Mouse (Mus musculus): ENCODE data around the gene Vmn1r204. TPM values are rescaled to one million over a fixed set of nuclear protein-coding genes. Genes with fewer than 3 reads are reported as not detected.
"Not testable (repeated sequence)": the region's sequence is repeated elsewhere in the genome, so short reads cannot be mapped to it uniquely, and the experiment has no call there.

Vmn1r204 gene
- not detected in 2 replicates for polyA plus RNA-seq (2014; fragmentation: Nextera tagmentation; extraction: Ambion mirVana)

GRCm38 (mm10) chr13:22552898-22553297, at the start of gene Vmn1r204:
Gene Vmn1r204 (plus strand): TSS chr13:22553198.
- not testable (repeated sequence) for H3K36me3 ChIP-seq (ENCODE audit: control insufficient read depth, insufficient read depth, low read length); H3K9ac ChIP-seq (ENCODE audit: low read length); H3K27me3 ChIP-seq (ENCODE audit: control insufficient read depth, insufficient read depth, low read length); H3K4me1 ChIP-seq (ENCODE audit: control insufficient read depth, insufficient read depth, low read length); DNase-seq (ENCODE audit: low spot score, missing footprints); H3K27ac ChIP-seq (ENCODE audit: low read depth, low read length); H3K4me2 ChIP-seq; H3K4me3 ChIP-seq (ENCODE audit: low read depth, low read length); H3K9me3 ChIP-seq (ENCODE audit: control insufficient read depth, low read length); ATAC-seq (ENCODE audit: low FRiP score)
- WGBS = 69% methylated on average over 1 of the region's 1 CpGs

GRCm38 (mm10) chr13:22505281-22505680, 47.7 kb upstream of the Vmn1r204 start, which contains the start of gene Vmn1r202:
Gene Vmn1r202 (minus strand): TSS chr13:22505381.
- no peak within 1 kb of the TSS for H3K4me3 ChIP-seq (ENCODE audit: low read depth, low read length)
- H3K27me3 ChIP-seq (ENCODE audit: control insufficient read depth, insufficient read depth, low read length) = no peaks in the 10 kb centered on the region
- H3K27ac ChIP-seq (ENCODE audit: low read depth, low read length) = no peak within 1 kb of the TSS
- H3K4me2 ChIP-seq = no peak within 1 kb of the TSS
- H3K4me1 ChIP-seq (ENCODE audit: control insufficient read depth, insufficient read depth, low read length) = no peaks in the 10 kb centered on the region
- no peaks in the 10 kb centered on the region for H3K9me3 ChIP-seq (ENCODE audit: control insufficient read depth, low read length)
- H3K9ac ChIP-seq (ENCODE audit: low read length) = no peak within 1 kb of the TSS
- ATAC-seq (ENCODE audit: low FRiP score) (no peak), DNase-seq (ENCODE audit: low spot score, missing footprints) (no peak)
- H3K36me3 ChIP-seq (ENCODE audit: control insufficient read depth, insufficient read depth, low read length) = no peaks in the 10 kb centered on the region

- no peak within 1 kb of the TSS for H3K27ac ChIP-seq (ENCODE audit: low read depth, low read length)
- no peak within 1 kb of the TSS for H3K9ac ChIP-seq (ENCODE audit: low read length)
- ATAC-seq (ENCODE audit: low FRiP score) (no peak), DNase-seq (ENCODE audit: low spot score, missing footprints) (no peak)
- no peaks in the 10 kb centered on the region for H3K9me3 ChIP-seq (ENCODE audit: control insufficient read depth, low read length)
- H3K36me3 ChIP-seq (ENCODE audit: control insufficient read depth, insufficient read depth, low read length) = no peaks in the 10 kb centered on the region
- no peak within 1 kb of the TSS for H3K4me3 ChIP-seq (ENCODE audit: low read depth, low read length)
- H3K4me2 ChIP-seq = no peak within 1 kb of the TSS
- no peaks in the 10 kb centered on the region for H3K27me3 ChIP-seq (ENCODE audit: control insufficient read depth, insufficient read depth, low read length)
- no peaks in the 10 kb centered on the region for H3K4me1 ChIP-seq (ENCODE audit: control insufficient read depth, insufficient read depth, low read length)
Measured at GRCm38 (mm10) chr13:22517814-22518213, 35.2 kb upstream of the Vmn1r204 start, which contains the start of gene Vmn1r203. Gene Vmn1r203 (plus strand): TSS chr13:22518114.

- not testable (repeated sequence) for H3K27me3 ChIP-seq (ENCODE audit: control insufficient read depth, insufficient read depth, low read length); H3K4me2 ChIP-seq; H3K9ac ChIP-seq (ENCODE audit: low read length); H3K4me1 ChIP-seq (ENCODE audit: control insufficient read depth, insufficient read depth, low read length); H3K4me3 ChIP-seq (ENCODE audit: low read depth, low read length); H3K9me3 ChIP-seq (ENCODE audit: control insufficient read depth, low read length); DNase-seq (ENCODE audit: low spot score, missing footprints); H3K36me3 ChIP-seq (ENCODE audit: control insufficient read depth, insufficient read depth, low read length); H3K27ac ChIP-seq (ENCODE audit: low read depth, low read length); ATAC-seq (ENCODE audit: low FRiP score)
- WGBS = 87% methylated on average over 3 of the region's 3 CpGs
Measured at GRCm38 (mm10) chr13:22574911-22575310, 21.9 kb downstream of the Vmn1r204 start.

GRCm38 (mm10) chr13:22583336-22583735, 30.3 kb downstream of the Vmn1r204 start:
- not testable (repeated sequence) for H3K9ac ChIP-seq (ENCODE audit: low read length); H3K27ac ChIP-seq (ENCODE audit: low read depth, low read length); H3K9me3 ChIP-seq (ENCODE audit: control insufficient read depth, low read length); H3K4me1 ChIP-seq (ENCODE audit: control insufficient read depth, insufficient read depth, low read length); ATAC-seq (ENCODE audit: low FRiP score); H3K4me2 ChIP-seq; H3K36me3 ChIP-seq (ENCODE audit: control insufficient read depth, insufficient read depth, low read length); DNase-seq (ENCODE audit: low spot score, missing footprints); H3K27me3 ChIP-seq (ENCODE audit: control insufficient read depth, insufficient read depth, low read length); H3K4me3 ChIP-seq (ENCODE audit: low read depth, low read length)
- 83% methylated on average over 14 of the region's 14 CpGs for WGBS

- Histone ChIP-seq H3K27me3 (ENCODE audit: control insufficient read depth, insufficient read depth, low read length) (no peaks in the 10 kb centered on the region), H3K4me1 (ENCODE audit: control insufficient read depth, insufficient read depth, low read length) (no peaks in the 10 kb centered on the region), H3K36me3 (ENCODE audit: control insufficient read depth, insufficient read depth, low read length) (no peaks in the 10 kb centered on the region), H3K4me3 (ENCODE audit: low read depth, low read length) (no peak within 1 kb of the TSS), H3K4me2 (no peak within 1 kb of the TSS), H3K9ac (ENCODE audit: low read length) (no peak within 1 kb of the TSS), H3K9me3 (ENCODE audit: control insufficient read depth, low read length) (no peaks in the 10 kb centered on the region), H3K27ac (ENCODE audit: low read depth, low read length) (no peak within 1 kb of the TSS)
- WGBS = 91% methylated on average over 3 of the region's 3 CpGs
- DNase-seq (ENCODE audit: low spot score, missing footprints) = no peak
- no peak for ATAC-seq (ENCODE audit: low FRiP score)
Measured at GRCm38 (mm10) chr13:22592900-22593299, 39.9 kb downstream of the Vmn1r204 start, which contains the start of gene Vmn1r205. Gene Vmn1r205 (minus strand): TSS chr13:22593000.

Other genes starting within 250 kb of the Vmn1r204 start
- not detected in 2 replicates for gene Vmn1r197, start 228.6 kb upstream of the Vmn1r204 start, polyA plus RNA-seq (2014; fragmentation: Nextera tagmentation; extraction: Ambion mirVana)
- not detected in 2 replicates for gene Vmn1r198, start 202.8 kb upstream of the Vmn1r204 start, polyA plus RNA-seq (2014; fragmentation: Nextera tagmentation; extraction: Ambion mirVana)
- not detected in 2 replicates for gene Vmn1r199, start 173.4 kb upstream of the Vmn1r204 start, polyA plus RNA-seq (2014; fragmentation: Nextera tagmentation; extraction: Ambion mirVana)
- 0.20 TPM in 1 of 2 replicates, not detected in the other for gene Vmn1r200, start 162.8 kb upstream of the Vmn1r204 start, polyA plus RNA-seq (2014; fragmentation: Nextera tagmentation; extraction: Ambion mirVana)
- gene Vmn1r201, start 81.3 kb upstream of the Vmn1r204 start, polyA plus RNA-seq (2014; fragmentation: Nextera tagmentation; extraction: Ambion mirVana) = not detected in 2 replicates
- 0.03 TPM in 1 of 2 replicates, not detected in the other for gene Vmn1r202, start 47.8 kb upstream of the Vmn1r204 start, polyA plus RNA-seq (2014; fragmentation: Nextera tagmentation; extraction: Ambion mirVana)
- gene Vmn1r203, start 35.1 kb upstream of the Vmn1r204 start, polyA plus RNA-seq (2014; fragmentation: Nextera tagmentation; extraction: Ambion mirVana) = not detected in 2 replicates
- not detected in 2 replicates for gene Vmn1r205, start 39.8 kb downstream of the Vmn1r204 start, polyA plus RNA-seq (2014; fragmentation: Nextera tagmentation; extraction: Ambion mirVana)
- not detected in 2 replicates for gene Vmn1r206, start 71.1 kb downstream of the Vmn1r204 start, polyA plus RNA-seq (2014; fragmentation: Nextera tagmentation; extraction: Ambion mirVana)
- gene Vmn1r207-ps, start 176.4 kb downstream of the Vmn1r204 start, polyA plus RNA-seq (2014; fragmentation: Nextera tagmentation; extraction: Ambion mirVana) = not detected in 2 replicates
- gene Vmn1r208, start 224.2 kb downstream of the Vmn1r204 start, polyA plus RNA-seq (2014; fragmentation: Nextera tagmentation; extraction: Ambion mirVana) = not detected in 2 replicates